Mouse (Mus musculus) CH12.LX (cell line): ENCODE results near the gene Zfp282. TPM values are rescaled to one million over a fixed set of nuclear protein-coding genes. Genes with fewer than 3 reads are reported as not detected.

Experiments
- DNase-seq: peaks from one replicate; pipeline ENCODE4 v3.0.0-alpha.2; 2013; ENCODE audit errors: extremely low read depth
- H3K27ac ChIP-seq: 2 replicates; pipeline ENCODE4 v1.5.1; 2012; ENCODE audit warnings: low read depth, mild to moderate bottlenecking, control low read depth, moderate library complexity; ENCODE audit not compliant: insufficient read depth
- H3K27me3 ChIP-seq: replicated peaks from 2 replicates; pipeline ENCODE3; 2012; ENCODE audit warnings: inconsistent platforms
- H3K36me3 ChIP-seq, 2 experiments: replicated peaks in 1 of 2; 2 replicates each; pipeline versions ENCODE3 to v1.6.1; 2012; ENCODE audit warnings: inconsistent platforms in 1 of 2, low read length in 1 of 2, mild to moderate bottlenecking in 1 of 2, mixed read lengths in 1 of 2, moderate library complexity in 1 of 2; ENCODE audit not compliant: control insufficient read depth in 1 of 2, insufficient read depth in 1 of 2
- H3K4me1 ChIP-seq, 2 experiments: 2 replicates each; pipeline ENCODE4 v1.6.1; 2012; ENCODE audit warnings: inconsistent platforms in 1 of 2, moderate library complexity in 1 of 2; ENCODE audit not compliant: insufficient read depth in 2 of 2, control insufficient read depth in 1 of 2
- H3K4me2 ChIP-seq: 2 replicates; pipeline ENCODE4 v1.6.1; 2012; ENCODE audit warnings: low read depth, mild to moderate bottlenecking, control low read depth; ENCODE audit not compliant: poor library complexity, insufficient read depth, severe bottlenecking
- H3K4me3 ChIP-seq, 3 experiments: fragments of 150-350 bp in 1 of 3; sonication (generic) in 1 of 3; replicated peaks in 1 of 3; 2 replicates each; pipeline versions ENCODE3 to v1.5.1; 2011 to 2012; ENCODE audit warnings: low read depth in 2 of 3, low read length in 2 of 3, mild to moderate bottlenecking in 2 of 3, moderate library complexity in 2 of 3, control low read depth in 1 of 3, improper control_type of control experiment in 1 of 3, inconsistent platforms in 1 of 3, mixed read lengths in 1 of 3; ENCODE audit not compliant: poor library complexity in 1 of 3
- H3K79me2 ChIP-seq: replicated peaks from 2 replicates; pipeline ENCODE4 v1.6.1; 2012; ENCODE audit warnings: mild to moderate bottlenecking, moderate library complexity; ENCODE audit not compliant: control insufficient read depth, poor library complexity, insufficient read depth, severe bottlenecking; ENCODE audit errors: extremely low read depth
- H3K9ac ChIP-seq: 2 replicates; pipeline ENCODE4 v1.6.1; 2012; ENCODE audit warnings: low read depth, mild to moderate bottlenecking, control low read depth, moderate library complexity; ENCODE audit not compliant: insufficient read depth
- H3K9me3 ChIP-seq: replicated peaks from 2 replicates; pipeline ENCODE3; 2012; ENCODE audit warnings: low read length, inconsistent platforms, mixed read lengths
- BHLHE40 ChIP-seq: IDR thresholded peaks from 2 replicates; pipeline ENCODE4 v1.6.1; 2011; ENCODE audit warnings: mild to moderate bottlenecking, low read depth, low read length, improper control_type of control experiment
- CHD1 ChIP-seq: IDR thresholded peaks from 2 replicates; pipeline ENCODE4 v1.6.1; 2012; ENCODE audit warnings: low read depth, low read length, improper control_type of control experiment, inconsistent platforms
- CTCF ChIP-seq, 2 experiments: IDR thresholded peaks in 1 of 2; conservative IDR thresholded peaks in 1 of 2; 2 replicates each; pipeline ENCODE4 v1.5.1; 2011 to 2012; ENCODE audit warnings: low read depth in 2 of 2, low read length in 2 of 2, improper control_type of control experiment in 1 of 2, inconsistent platforms in 1 of 2, mild to moderate bottlenecking in 1 of 2, moderate library complexity in 1 of 2
- ELF1 ChIP-seq: IDR thresholded peaks from 2 replicates; pipeline ENCODE4 v1.6.1; 2014; ENCODE audit warnings: low read depth, mild to moderate bottlenecking, inconsistent platforms, low read length, improper control_type of control experiment
- EP300 ChIP-seq: IDR thresholded peaks from 2 replicates; pipeline ENCODE4 v1.6.1; 2011; ENCODE audit warnings: low read length, improper control_type of control experiment
- HCFC1 ChIP-seq: IDR thresholded peaks from 2 replicates; pipeline ENCODE4 v1.6.1; 2012; ENCODE audit warnings: low read depth, mild to moderate bottlenecking, inconsistent platforms, low read length, improper control_type of control experiment
- IRF4 ChIP-seq: IDR thresholded peaks from 2 replicates; pipeline ENCODE4 v1.6.1; 2014; ENCODE audit warnings: low read depth, mild to moderate bottlenecking, inconsistent platforms, low read length, improper control_type of control experiment
- JUN ChIP-seq: IDR thresholded peaks from 2 replicates; pipeline ENCODE4 v1.6.1; 2011; ENCODE audit warnings: low read depth, mild to moderate bottlenecking, low read length, improper control_type of control experiment, moderate library complexity; ENCODE audit not compliant: insufficient read depth
- JUND ChIP-seq: conservative IDR thresholded peaks from 2 replicates; pipeline ENCODE4 v1.6.1; 2011; ENCODE audit warnings: low read depth, low read length, improper control_type of control experiment
- KAT2A ChIP-seq: IDR thresholded peaks from 2 replicates; pipeline ENCODE4 v1.6.1; 2012; ENCODE audit warnings: low read length, improper control_type of control experiment, inconsistent platforms; ENCODE audit not compliant: insufficient replicate concordance
- MAFK ChIP-seq: IDR thresholded peaks from 2 replicates; pipeline ENCODE4 v1.6.1; 2011; ENCODE audit warnings: low read length, improper control_type of control experiment; ENCODE audit not compliant: insufficient replicate concordance
- MAX ChIP-seq: IDR thresholded peaks from 2 replicates; pipeline ENCODE4 v1.6.1; 2011; ENCODE audit warnings: low read length, improper control_type of control experiment
- MAZ ChIP-seq: IDR thresholded peaks from 2 replicates; pipeline ENCODE4 v1.6.1; 2012; ENCODE audit warnings: low read depth, mild to moderate bottlenecking, inconsistent platforms, low read length, improper control_type of control experiment, moderate library complexity
- MEF2A ChIP-seq: IDR thresholded peaks from 2 replicates; pipeline ENCODE4 v1.6.1; 2014; ENCODE audit warnings: low read depth, mild to moderate bottlenecking, inconsistent platforms, low read length, improper control_type of control experiment, borderline replicate concordance
- MYC ChIP-seq: IDR thresholded peaks from 2 replicates; pipeline ENCODE4 v1.6.1; 2011; ENCODE audit warnings: low read depth, mild to moderate bottlenecking, improper control_type of control experiment, low read length
- NRF1 ChIP-seq: IDR thresholded peaks from 2 replicates; pipeline ENCODE4 v1.6.1; 2014; ENCODE audit warnings: low read depth, mild to moderate bottlenecking, inconsistent platforms, low read length, improper control_type of control experiment, moderate library complexity
- POLR2A ChIP-seq: IDR thresholded peaks from 2 replicates; pipeline ENCODE4 v1.6.1; 2011; ENCODE audit warnings: low read depth, mild to moderate bottlenecking, improper control_type of control experiment, low read length
- RAD21 ChIP-seq: IDR thresholded peaks from 2 replicates; pipeline ENCODE4 v1.6.1; 2011; ENCODE audit warnings: low read depth, mild to moderate bottlenecking, low read length, improper control_type of control experiment, moderate library complexity
- RCOR1 ChIP-seq: conservative IDR thresholded peaks from 2 replicates; pipeline ENCODE4 v1.6.1; 2012; ENCODE audit warnings: low read depth, mild to moderate bottlenecking, inconsistent platforms, low read length, improper control_type of control experiment
- SIN3A ChIP-seq: IDR thresholded peaks from 2 replicates; pipeline ENCODE4 v1.6.1; 2012; ENCODE audit warnings: low read length, improper control_type of control experiment, inconsistent platforms
- SMC3 ChIP-seq: IDR thresholded peaks from 2 replicates; pipeline ENCODE4 v1.6.1; 2011; ENCODE audit warnings: low read depth, low read length, improper control_type of control experiment
- TBP ChIP-seq: conservative IDR thresholded peaks from 2 replicates; pipeline ENCODE4 v1.6.1; 2011; ENCODE audit warnings: low read depth, low read length, improper control_type of control experiment
- UBTF ChIP-seq: IDR thresholded peaks from 2 replicates; pipeline ENCODE4 v1.6.1; 2012; ENCODE audit warnings: low read depth, mild to moderate bottlenecking, inconsistent platforms, low read length, improper control_type of control experiment, moderate library complexity
- USF1 ChIP-seq: IDR thresholded peaks from 2 replicates; pipeline ENCODE4 v1.6.1; 2014; ENCODE audit warnings: low read depth, mild to moderate bottlenecking, inconsistent platforms, low read length, improper control_type of control experiment
- USF2 ChIP-seq: conservative IDR thresholded peaks from 2 replicates; pipeline ENCODE4 v1.6.1; 2011; ENCODE audit warnings: low read depth, low read length, improper control_type of control experiment
- ZC3H11A ChIP-seq: IDR thresholded peaks from 2 replicates; pipeline ENCODE4 v1.6.1; 2012; ENCODE audit warnings: low read depth, mild to moderate bottlenecking, inconsistent platforms, low read length, improper control_type of control experiment
- ZKSCAN1 ChIP-seq: IDR thresholded peaks from 2 replicates; pipeline ENCODE4 v1.6.1; 2012; ENCODE audit warnings: low read depth, inconsistent platforms, low read length, improper control_type of control experiment, borderline replicate concordance
- ZNF384 ChIP-seq: IDR thresholded peaks from 2 replicates; pipeline ENCODE4 v1.6.1; 2012; ENCODE audit warnings: low read depth, low read length, improper control_type of control experiment, inconsistent platforms
- dilution Hi-C: fragments of 300-500 bp; cut with MboI; formaldehyde crosslinking; loops from 2 replicates; pipeline ENCODE4 v1.14.3; 2020; ENCODE audit warnings: low sequenced_read_pairs; ENCODE audit not compliant: extremely low pct_unique_long_range_greater_than_20kb, extremely low pct_ligation_motif_present
- in situ Hi-C: fragments of 300-500 bp; cut with MboI; formaldehyde crosslinking; loops from 3 replicates; pipeline ENCODE4 v1.14.3; 2019; ENCODE audit warnings: low sequenced_read_pairs, low pct_ligation_motif_present, low pct_unique_long_range_greater_than_20kb, mixed read lengths
- polyA plus RNA-seq: library from polyadenylated mRNA; unstranded; fragments of >175 nt; gene quantifications from 2 replicates; pipeline ENCODE4 v1.2.1, GENCODE M21; 2012; ENCODE audit warnings: low read depth; ENCODE audit not compliant: insufficient read length
- total RNA-seq, 2 experiments: library from RNA; depleted of rRNA; stranded (reverse); fragments of 300-350 nt in 1 of 2; fragments of >200 nt in 1 of 2; gene quantifications; 2 replicates each; pipeline ENCODE4 v1.2.3; 2012 to 2014

Zfp282 gene
- total and polyA plus RNA-seq, 3 experiments = 10.9 to 15.0 (median 14.7) TPM

DNA sequence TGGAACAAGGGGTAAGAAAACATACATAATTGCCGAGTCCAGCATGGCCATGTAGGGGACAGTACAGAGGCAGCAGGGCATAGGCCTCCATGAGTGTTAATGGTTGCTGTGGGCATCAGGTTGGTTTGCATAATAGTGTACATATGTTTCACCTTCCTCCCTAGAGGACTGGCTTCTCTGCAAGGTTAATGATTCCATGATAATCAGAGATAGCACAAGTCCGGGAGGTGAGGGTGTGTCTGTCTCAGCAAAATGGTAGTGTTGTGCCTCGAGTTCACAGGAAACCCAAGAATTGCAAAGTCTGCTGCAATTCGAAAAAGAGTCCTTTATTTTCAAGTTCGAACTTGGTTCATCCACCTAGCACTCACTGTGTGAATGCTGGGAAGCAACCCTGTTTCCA lies 40.0 kb downstream of the Zfp282 start:
- no peaks in the 10 kb centered on the region for H3K36me3 ChIP-seq
- H3K79me2 ChIP-seq = peaks cover 16% of the 10 kb centered on the region
- dilution Hi-C loops (no loop called here), in situ Hi-C loops (no loop called here)
- H3K9me3 ChIP-seq = no peaks in the 10 kb centered on the region
- H3K9ac ChIP-seq = no peak overlapping the region
- H3K4me2 ChIP-seq = no peak overlapping the region
- peaks cover 2 to 15% of the 10 kb centered on the region in 2 experiments; a peak in 3 of 4 replicates for H3K4me1 ChIP-seq
- H3K27ac ChIP-seq = no peak overlapping the region
- DNase-seq = no peak
- H3K27me3 ChIP-seq = no peaks in the 10 kb centered on the region
- H3K4me3 ChIP-seq = no peak overlapping the region
- TF ChIP-seq MYC (no peak), TBP (no peak), MEF2A (no peak), CHD1 (no peak), ZKSCAN1 (no peak), UBTF (no peak), SIN3A (no peak), ZC3H11A (no peak), MAZ (no peak), CTCF (conservative IDR thresholded peaks at IDR 0.05 in 1 of 2, IDR thresholded peaks at IDR 0.05 in 1 of 2; ENCODE audit: low read depth in 2 of 2, low read length in 2 of 2) (no peak), EP300 (no peak), MAX (no peak), NRF1 (no peak), POLR2A (no peak), JUN (no peak), USF1 (no peak)
- TF ChIP-seq, all 38 proteins: peak for 0

DNA sequence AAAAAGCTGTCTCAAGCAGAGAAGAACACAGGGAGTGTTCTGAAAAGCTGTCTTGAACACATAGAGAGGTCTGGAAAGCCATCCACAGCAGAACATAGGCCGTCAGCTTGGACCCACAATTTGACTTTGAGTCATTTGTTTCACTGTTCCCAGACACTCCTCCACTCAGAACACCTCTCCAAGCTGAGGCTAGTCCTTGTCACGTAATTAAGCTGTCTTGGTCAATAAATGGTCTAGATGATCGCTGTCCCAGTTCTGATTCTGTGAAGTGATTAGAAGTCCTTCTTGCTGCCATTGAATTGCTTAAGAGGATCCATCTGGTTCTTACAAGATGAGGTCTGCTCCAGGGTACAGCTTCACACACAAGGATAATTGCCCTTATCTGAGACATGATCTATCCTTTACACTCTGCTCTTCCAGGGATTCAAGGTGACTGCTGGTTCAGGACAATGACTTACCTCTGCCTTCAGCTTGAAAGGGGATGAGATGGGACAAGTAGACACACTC lies 41.8 kb downstream of the Zfp282 start:
- H3K4me1 ChIP-seq = peaks cover 3 to 30% of the 10 kb centered on the region in 2 experiments; a peak in 3 of 4 replicates
- no peak overlapping the region for H3K9ac ChIP-seq
- H3K36me3 ChIP-seq = no peaks in the 10 kb centered on the region
- H3K9me3 ChIP-seq = no peaks in the 10 kb centered on the region
- no peak overlapping the region for H3K4me3 ChIP-seq
- in situ Hi-C loops = no loop called here
- H3K27ac ChIP-seq = no peak overlapping the region
- peaks cover 25% of the 10 kb centered on the region for H3K79me2 ChIP-seq
- no peak for DNase-seq
- dilution Hi-C loops = no loop called here
- no peaks in the 10 kb centered on the region for H3K27me3 ChIP-seq
- TF ChIP-seq HCFC1 (no peak), RAD21 (no peak), RCOR1 (no peak), KAT2A (no peak), ZKSCAN1 (no peak), BHLHE40 (no peak), SMC3 (no peak), NRF1 (no peak), ELF1 (no peak), ZNF384 (no peak), MEF2A (no peak), JUN (no peak), JUND (no peak), USF2 (no peak), EP300 (no peak), MAFK (no peak), USF1 (no peak), IRF4 (no peak)
- H3K4me2 ChIP-seq = no peak overlapping the region
